Mouse (Mus musculus) heart, embryonic 15.5 days (tissue): ENCODE measurements around the gene Abca17. TPM values are rescaled to one million over a fixed set of nuclear protein-coding genes. Genes with fewer than 3 reads are reported as not detected.

Experiments
- ATAC-seq: fragments of 200-750 bp; cut with Nextera tagmentation; replicated peaks from 2 replicates; pipeline ENCODE4 v1.8.0; 2017; ENCODE audit warnings: low read depth, moderate TSS enrichment; ENCODE audit not compliant: insufficient number of reproducible peaks, insufficient read depth, low FRiP score
- H3K27ac ChIP-seq: fragments of 300-500 bp; sonication (generic); 2 replicates; pipeline ENCODE4 v1.5.1; 2015; ENCODE audit warnings: mild to moderate bottlenecking, inconsistent platforms
- H3K27me3 ChIP-seq: fragments of 300-500 bp; sonication (generic); 2 replicates; pipeline ENCODE4 v1.6.1; 2015; ENCODE audit warnings: inconsistent platforms
- H3K36me3 ChIP-seq: fragments of 300-500 bp; sonication (generic); 2 replicates; pipeline ENCODE4 v1.6.1; 2015; ENCODE audit warnings: mild to moderate bottlenecking, inconsistent platforms
- H3K4me1 ChIP-seq: fragments of 300-500 bp; sonication (generic); replicated peaks from 2 replicates; pipeline ENCODE4 v1.6.1; 2015; ENCODE audit warnings: inconsistent platforms
- H3K4me2 ChIP-seq: fragments of 300-500 bp; sonication (generic); 2 replicates; pipeline ENCODE4 v1.6.1; 2015; ENCODE audit warnings: inconsistent platforms, mild to moderate bottlenecking, moderate library complexity
- H3K4me3 ChIP-seq: fragments of 300-500 bp; sonication (generic); 2 replicates; pipeline ENCODE4 v1.5.1; 2015; ENCODE audit warnings: mild to moderate bottlenecking, inconsistent platforms
- H3K9ac ChIP-seq: fragments of 300-500 bp; sonication (generic); 2 replicates; pipeline ENCODE4 v1.6.1; 2015; ENCODE audit warnings: mild to moderate bottlenecking, inconsistent platforms
- H3K9me3 ChIP-seq: fragments of 300-500 bp; sonication (generic); replicated peaks from 2 replicates; pipeline ENCODE4 v1.6.1; 2016; ENCODE audit warnings: inconsistent platforms
- WGBS: fragments of 180-500 bp; shearing (Covaris S2); methylation state at CpG from one replicate; pipeline ENCODE4 v1.1.7; 2015; ENCODE audit warnings: mixed read lengths; 5-methylcytosine and 5-hydroxymethylcytosine counted together
- polyA plus RNA-seq: library from polyadenylated mRNA; unstranded; fragments of >200 nt; fragmentation: Nextera tagmentation; extraction: Ambion mirVana; gene quantifications from 2 replicates; pipeline ENCODE4 v1.2.1, GENCODE M21; 2015

Abca17 gene
- polyA plus RNA-seq, 1 experiment from 2014 or later = not detected

- ATAC-seq = no peak
- no peaks in the 10 kb centered on the region for H3K9me3 ChIP-seq
- H3K27ac ChIP-seq = no peak overlapping the region
- WGBS = 86% methylated on average over 9 of the region's 9 CpGs
- no peak overlapping the region for H3K9ac ChIP-seq
- H3K27me3 ChIP-seq = no peaks in the 10 kb centered on the region
- no peak overlapping the region for H3K4me2 ChIP-seq
- no peaks in the 10 kb centered on the region for H3K4me1 ChIP-seq
- peaks cover 10% of the 10 kb centered on the region; the same call in 1 of the 2 replicates for H3K36me3 ChIP-seq
- H3K4me3 ChIP-seq = no peak overlapping the region
Observed at GRCm38 (mm10) chr17:24364461-24364860, 13.6 kb upstream of the Abca17 start.

- Histone ChIP-seq H3K9me3 (no peaks in the 10 kb centered on the region), H3K4me2 (no peak overlapping the region), H3K27ac (no peak overlapping the region), H3K4me1 (no peaks in the 10 kb centered on the region), H3K4me3 (no peak overlapping the region), H3K27me3 (no peaks in the 10 kb centered on the region), H3K9ac (no peak overlapping the region), H3K36me3 (peaks cover 8% of the 10 kb centered on the region; the same call in 1 of the 2 replicates)
- WGBS = 80% methylated on average over 9 of the region's 9 CpGs
- ATAC-seq = no peak
Observed at GRCm38 (mm10) chr17:24362527-24362926, 11.7 kb upstream of the Abca17 start.

GRCm38 (mm10) chr17:24361291-24361690, 10.4 kb upstream of the Abca17 start:
- WGBS = 78% methylated on average over 5 of the region's 5 CpGs

GRCm38 (mm10) chr17:24360841-24361240, 10.0 kb upstream of the Abca17 start:
- H3K27ac ChIP-seq = no peak overlapping the region

More at GRCm38 (mm10) chr17:24361291-24361690, 10.4 kb upstream of the Abca17 start:
- Histone ChIP-seq H3K9me3 (no peaks in the 10 kb centered on the region), H3K27ac (no peak overlapping the region), H3K4me1 (no peaks in the 10 kb centered on the region), H3K36me3 (no peaks in the 10 kb centered on the region), H3K9ac (no peak overlapping the region), H3K4me3 (no peak overlapping the region), H3K4me2 (no peak overlapping the region), H3K27me3 (no peaks in the 10 kb centered on the region)
- no peak for ATAC-seq

GRCm38 (mm10) chr17:24359903-24360302, 9.0 kb upstream of the Abca17 start:
- no peak for ATAC-seq
- no peaks in the 10 kb centered on the region for H3K9me3 ChIP-seq
- H3K27me3 ChIP-seq = no peaks in the 10 kb centered on the region
- 57% methylated on average over 2 of the region's 2 CpGs for WGBS
- no peaks in the 10 kb centered on the region for H3K36me3 ChIP-seq
- no peak overlapping the region for H3K9ac ChIP-seq
- no peak overlapping the region for H3K4me3 ChIP-seq
- H3K4me1 ChIP-seq = no peaks in the 10 kb centered on the region
- no peak overlapping the region for H3K27ac ChIP-seq
- no peak overlapping the region for H3K4me2 ChIP-seq

More at GRCm38 (mm10) chr17:24360841-24361240, 10.0 kb upstream of the Abca17 start:
- Histone ChIP-seq H3K4me3 (no peak overlapping the region), H3K4me1 (no peaks in the 10 kb centered on the region), H3K9ac (no peak overlapping the region), H3K27me3 (no peaks in the 10 kb centered on the region), H3K4me2 (no peak overlapping the region), H3K36me3 (no peaks in the 10 kb centered on the region), H3K9me3 (no peaks in the 10 kb centered on the region)
- no peak for ATAC-seq
- WGBS = 76% methylated on average over 8 of the region's 8 CpGs

GRCm38 (mm10) chr17:24359006-24359405, 8.1 kb upstream of the Abca17 start:
- no peak for ATAC-seq
- Histone ChIP-seq H3K9ac (no peak overlapping the region), H3K27me3 (no peaks in the 10 kb centered on the region), H3K9me3 (no peaks in the 10 kb centered on the region), H3K4me2 (no peak overlapping the region), H3K4me3 (no peak overlapping the region), H3K4me1 (no peaks in the 10 kb centered on the region), H3K36me3 (no peaks in the 10 kb centered on the region), H3K27ac (no peak overlapping the region)
- WGBS = 72% methylated on average over 8 of the region's 8 CpGs

GRCm38 (mm10) chr17:24355284-24355683, 4.4 kb upstream of the Abca17 start:
- WGBS = 81% methylated on average over 8 of the region's 8 CpGs
- Histone ChIP-seq H3K4me3 (no peak overlapping the region), H3K27me3 (peaks cover 14% of the 10 kb centered on the region), H3K4me2 (no peak overlapping the region), H3K9ac (no peak overlapping the region), H3K9me3 (no peaks in the 10 kb centered on the region), H3K4me1 (peaks cover 16% of the 10 kb centered on the region), H3K27ac (no peak overlapping the region), H3K36me3 (no peaks in the 10 kb centered on the region)
- no peak for ATAC-seq

GRCm38 (mm10) chr17:24353960-24354359, 3.1 kb upstream of the Abca17 start:
- no peaks in the 10 kb centered on the region for H3K9me3 ChIP-seq
- no peak overlapping the region for H3K4me2 ChIP-seq
- no peak overlapping the region for H3K4me3 ChIP-seq
- H3K27ac ChIP-seq = no peak overlapping the region
- no peak overlapping the region for H3K9ac ChIP-seq
- no peaks in the 10 kb centered on the region for H3K36me3 ChIP-seq
- peaks cover 16% of the 10 kb centered on the region for H3K4me1 ChIP-seq
- ATAC-seq = no peak
- peaks cover 22% of the 10 kb centered on the region for H3K27me3 ChIP-seq
- 72% methylated on average over 3 of the region's 3 CpGs for WGBS

GRCm38 (mm10) chr17:24352370-24353194, 1.7 kb upstream of the Abca17 start:
- Histone ChIP-seq H3K4me2 (peak overlapping the region; percentile 98), H3K9me3 (no peaks in the 10 kb centered on the region), H3K4me3 (peak overlapping the region; percentile 71), H3K36me3 (no peaks in the 10 kb centered on the region), H3K27ac (peak overlapping the region; percentile 38), H3K4me1 (peaks cover 16% of the 10 kb centered on the region), H3K27me3 (peaks cover 22% of the 10 kb centered on the region), H3K9ac (peak overlapping the region; percentile 70)
- WGBS = 5% methylated on average over 36 of the region's 36 CpGs
- peak; percentile 33; the same call in 1 of the 2 replicates for ATAC-seq

GRCm38 (mm10) chr17:24351760-24352357, 991 bp upstream of the Abca17 start, which contains the start of gene Abca3:
Abca3 (plus strand) TSS chr17:24351950.
- no peaks in the 10 kb centered on the region for H3K9me3 ChIP-seq
- peak; percentile 95 for ATAC-seq
- H3K27ac ChIP-seq = peak within 1 kb of the TSS; percentile 38
- peak within 1 kb of the TSS; percentile 98 for H3K4me2 ChIP-seq
- peaks cover 22% of the 10 kb centered on the region for H3K27me3 ChIP-seq
- peaks cover 16% of the 10 kb centered on the region for H3K4me1 ChIP-seq
- peak within 1 kb of the TSS; percentile 71 for H3K4me3 ChIP-seq
- H3K36me3 ChIP-seq = no peaks in the 10 kb centered on the region
- H3K9ac ChIP-seq = peak within 1 kb of the TSS; percentile 70
- under 1% methylated on average over 45 of the region's 55 CpGs for WGBS

GRCm38 (mm10) chr17:24349176-24349575, 1.7 kb downstream of the Abca17 start:
- ATAC-seq = no peak
- Histone ChIP-seq H3K9ac (no peak overlapping the region), H3K27me3 (peaks cover 22% of the 10 kb centered on the region), H3K36me3 (no peaks in the 10 kb centered on the region), H3K4me3 (no peak overlapping the region), H3K4me2 (no peak overlapping the region), H3K9me3 (no peaks in the 10 kb centered on the region), H3K27ac (no peak overlapping the region), H3K4me1 (peaks cover 16% of the 10 kb centered on the region)
- 73% methylated on average over 2 of the region's 2 CpGs for WGBS
